Mouse (Mus musculus) midbrain, embryonic 14.5 days (tissue): Measurements from ENCODE around the gene Galnt18. TPM values are rescaled to one million over a fixed set of nuclear protein-coding genes. Genes with fewer than 3 reads are reported as not detected.

ENCODE experiments used
- ATAC-seq: fragments of 200-750 bp; cut with Nextera tagmentation; 2 replicates; pipeline ENCODE4 v1.8.0; 2017; ENCODE audit warnings: moderate number of reproducible peaks, moderate library complexity; ENCODE audit not compliant: low FRiP score, low TSS enrichment
- DNase-seq: peaks from one replicate; pipeline ENCODE4 v3.0.0-alpha.2; 2015
- H3K27ac ChIP-seq: fragments of 300-500 bp; sonication (generic); replicated peaks from 2 replicates; pipeline ENCODE4 v1.5.1; 2014; ENCODE audit warnings: mild to moderate bottlenecking, low read depth, low read length, moderate library complexity
- H3K27me3 ChIP-seq: fragments of 300-500 bp; sonication (generic); 2 replicates; pipeline ENCODE4 v1.6.1; 2014; ENCODE audit warnings: low read length, control low read depth, mixed read lengths; ENCODE audit not compliant: control insufficient read depth, insufficient read depth
- H3K36me3 ChIP-seq: fragments of 300-500 bp; sonication (generic); 2 replicates; pipeline ENCODE4 v1.6.1; 2014; ENCODE audit warnings: low read length, control low read depth; ENCODE audit not compliant: control insufficient read depth, insufficient read depth
- H3K4me1 ChIP-seq: fragments of 300-500 bp; sonication (generic); 2 replicates; pipeline ENCODE4 v1.6.1; 2014; ENCODE audit warnings: mild to moderate bottlenecking, antibody characterized with exemption, low read length, control low read depth; ENCODE audit not compliant: control insufficient read depth, insufficient read depth
- H3K4me2 ChIP-seq: fragments of 300-500 bp; sonication (generic); 2 replicates; pipeline ENCODE4 v1.6.1; 2014; ENCODE audit warnings: mild to moderate bottlenecking, low read length, moderate library complexity
- H3K4me3 ChIP-seq: fragments of 300-500 bp; sonication (generic); replicated peaks from 2 replicates; pipeline ENCODE4 v1.5.1; 2014; ENCODE audit warnings: low read depth, low read length
- H3K9ac ChIP-seq: fragments of 300-500 bp; sonication (generic); replicated peaks from 2 replicates; pipeline ENCODE4 v1.6.1; 2014; ENCODE audit warnings: mild to moderate bottlenecking, low read length, moderate library complexity
- H3K9me3 ChIP-seq: fragments of 300-500 bp; sonication (generic); 2 replicates; pipeline ENCODE4 v1.6.1; 2016; ENCODE audit warnings: low read length, control low read depth, mixed read lengths; ENCODE audit not compliant: control insufficient read depth
- WGBS: fragments of 180-500 bp; shearing (Covaris S2); extraction: QIAGEN DNeasy Blood & Tissue Kit; methylation state at CpG from one replicate; pipeline ENCODE4 v1.1.7; 2014; 5-methylcytosine and 5-hydroxymethylcytosine counted together
- polyA plus RNA-seq: library from polyadenylated mRNA; unstranded; fragments of >200 nt; fragmentation: Nextera tagmentation; extraction: Ambion mirVana; gene quantifications from 2 replicates; pipeline ENCODE4 v1.2.1, GENCODE M21; 2014

The Galnt18 gene
- polyA plus RNA-seq, 1 experiment from 2014 or later: 11.9 TPM

GRCm38 (mm10) chr7:111563316-111564110, 216.3 kb downstream of the Galnt18 start:
- DNase-seq: no peak
- no peaks in the 10 kb centered on the region for H3K27me3 ChIP-seq
- ATAC-seq: no peak
- no peak overlapping the region for H3K4me3 ChIP-seq
- no peak overlapping the region for H3K4me2 ChIP-seq
- 78% methylated on average over 9 of the region's 9 CpGs for WGBS
- no peak overlapping the region for H3K27ac ChIP-seq
- no peak overlapping the region for H3K9ac ChIP-seq
- no peaks in the 10 kb centered on the region for H3K4me1 ChIP-seq
- H3K36me3 ChIP-seq: no peaks in the 10 kb centered on the region
- H3K9me3 ChIP-seq: peaks cover 13% of the 10 kb centered on the region

DNA sequence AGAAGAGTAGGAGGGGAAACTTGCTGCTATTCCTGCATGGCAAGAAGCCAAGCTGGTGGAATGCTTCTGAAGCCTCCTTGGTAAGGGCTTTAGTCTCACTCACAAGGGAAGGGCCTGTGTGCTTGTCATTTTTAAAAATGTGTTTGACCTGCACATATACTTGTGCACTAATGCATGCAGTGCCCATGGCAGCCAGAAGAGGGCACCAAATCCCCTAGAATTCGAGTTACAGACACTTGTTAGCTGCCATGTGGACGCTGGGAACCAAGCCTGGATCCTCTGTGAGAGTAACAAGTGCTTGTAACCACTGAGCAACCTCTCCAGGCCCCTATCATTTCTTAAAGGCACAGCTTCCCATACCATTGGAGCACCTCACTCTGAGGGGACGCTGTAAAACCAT, 219.7 kb downstream of the Galnt18 start:
- Histone ChIP-seq H3K4me3 (no peak overlapping the region), H3K27ac (no peak overlapping the region), H3K4me2 (no peak overlapping the region), H3K36me3 (no peaks in the 10 kb centered on the region), H3K9ac (no peak overlapping the region), H3K4me1 (no peaks in the 10 kb centered on the region; the same call in 1 of the 2 replicates), H3K9me3 (peaks cover 13% of the 10 kb centered on the region), H3K27me3 (no peaks in the 10 kb centered on the region)
- 85% methylated on average over 3 of the region's 3 CpGs for WGBS
- DNase-seq (no peak), ATAC-seq (no peak)

- DNase-seq: no peak
- Histone ChIP-seq H3K27me3 (no peaks in the 10 kb centered on the region), H3K9me3 (peaks cover 7% of the 10 kb centered on the region; the same call in 1 of the 2 replicates), H3K36me3 (no peaks in the 10 kb centered on the region), H3K27ac (no peak overlapping the region), H3K4me3 (no peak overlapping the region), H3K4me2 (no peak overlapping the region), H3K4me1 (no peaks in the 10 kb centered on the region; the same call in 1 of the 2 replicates), H3K9ac (no peak overlapping the region)
- ATAC-seq: no peak
- 75% methylated on average over 3 of the region's 3 CpGs for WGBS
Measured at GRCm38 (mm10) chr7:111559011-111559410, 220.8 kb downstream of the Galnt18 start.

- ATAC-seq (no peak), DNase-seq (no peak)
- no peak overlapping the region for H3K9ac ChIP-seq
- no peaks in the 10 kb centered on the region for H3K9me3 ChIP-seq
- H3K27ac ChIP-seq: no peak overlapping the region
- 94% methylated on average over 1 of the region's 1 CpGs for WGBS
- H3K4me3 ChIP-seq: no peak overlapping the region
- H3K4me2 ChIP-seq: no peak overlapping the region
- H3K4me1 ChIP-seq: peaks cover 19% of the 10 kb centered on the region
- no peaks in the 10 kb centered on the region for H3K36me3 ChIP-seq
- no peaks in the 10 kb centered on the region for H3K27me3 ChIP-seq
Measured at GRCm38 (mm10) chr7:111550987-111551386, 228.8 kb downstream of the Galnt18 start.

- no peaks in the 10 kb centered on the region for H3K27me3 ChIP-seq
- peak overlapping the region; percentile 69 for H3K27ac ChIP-seq
- no peak overlapping the region for H3K4me3 ChIP-seq
- ATAC-seq (no peak; the same call in 1 of the 2 replicates), DNase-seq (peak; percentile 75)
- peaks cover 30% of the 10 kb centered on the region for H3K4me1 ChIP-seq
- no peak overlapping the region; the same call in 1 of the 2 replicates for H3K9ac ChIP-seq
- H3K4me2 ChIP-seq: 0 out of 2 replicates have a peak overlapping the region, but pooled peaks have one; percentile 23
- H3K9me3 ChIP-seq: no peaks in the 10 kb centered on the region
- WGBS: 6% methylated on average over 10 of the region's 10 CpGs
- no peaks in the 10 kb centered on the region for H3K36me3 ChIP-seq
Measured at GRCm38 (mm10) chr7:111547069-111547468, 232.7 kb downstream of the Galnt18 start.

DNA sequence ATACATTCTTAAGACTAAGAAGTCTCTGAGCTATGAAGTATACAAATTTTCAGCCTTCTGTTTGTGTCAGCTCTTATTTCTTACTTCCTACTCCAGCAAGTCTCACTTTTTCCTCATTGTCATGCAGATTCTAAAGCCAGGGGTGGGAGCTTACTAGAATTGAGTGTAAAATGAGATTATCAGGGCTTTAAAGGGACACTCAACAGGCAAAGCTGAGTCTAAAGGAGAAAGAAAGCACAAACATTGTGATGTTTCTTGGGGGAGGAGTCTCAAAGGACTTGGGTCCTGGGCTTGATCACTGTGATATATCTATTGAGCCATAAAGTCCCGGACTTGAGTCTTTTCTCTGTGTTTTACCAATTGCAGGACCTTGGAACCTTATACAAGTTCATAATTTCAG, 234.2 kb downstream of the Galnt18 start:
- Histone ChIP-seq H3K4me3 (no peak overlapping the region), H3K9ac (no peak overlapping the region), H3K36me3 (no peaks in the 10 kb centered on the region), H3K9me3 (no peaks in the 10 kb centered on the region), H3K4me1 (peaks cover 30% of the 10 kb centered on the region), H3K27ac (no peak overlapping the region), H3K27me3 (no peaks in the 10 kb centered on the region), H3K4me2 (no peak overlapping the region)
- DNase-seq (peak; percentile 52), ATAC-seq (no peak; the same call in 1 of the 2 replicates)
- WGBS: 5% methylated on average over 1 of the region's 1 CpGs

DNA sequence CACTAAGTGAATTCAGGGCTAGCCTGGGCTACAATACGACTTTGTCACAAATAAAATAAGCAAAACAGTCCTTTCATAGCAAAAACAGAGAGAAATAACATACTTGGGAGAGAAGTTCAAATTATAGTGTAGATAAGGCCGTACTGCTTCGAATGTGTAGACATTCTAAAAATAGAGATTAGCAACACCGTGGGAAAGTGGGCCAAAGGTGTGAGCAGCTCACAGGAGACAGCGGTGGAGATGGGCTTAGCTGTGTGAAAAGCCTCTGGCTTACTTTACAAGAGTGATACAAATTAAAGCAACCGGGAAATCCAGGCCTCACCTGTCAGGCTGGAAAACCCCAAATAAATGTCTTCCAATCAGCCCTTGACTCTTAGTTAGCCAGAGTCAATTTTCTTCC, 241.8 kb downstream of the Galnt18 start:
- H3K36me3 ChIP-seq: no peaks in the 10 kb centered on the region
- no peak overlapping the region for H3K27ac ChIP-seq
- no peak overlapping the region for H3K4me3 ChIP-seq
- no peaks in the 10 kb centered on the region for H3K4me1 ChIP-seq
- ATAC-seq (no peak), DNase-seq (no peak)
- H3K9me3 ChIP-seq: no peaks in the 10 kb centered on the region
- WGBS: 82% methylated on average over 6 of the region's 6 CpGs
- H3K9ac ChIP-seq: no peak overlapping the region
- no peaks in the 10 kb centered on the region for H3K27me3 ChIP-seq
- H3K4me2 ChIP-seq: no peak overlapping the region

GRCm38 (mm10) chr7:111534826-111535405, 244.9 kb downstream of the Galnt18 start:
- Histone ChIP-seq H3K27me3 (no peaks in the 10 kb centered on the region), H3K9me3 (no peaks in the 10 kb centered on the region), H3K9ac (no peak overlapping the region), H3K27ac (no peak overlapping the region), H3K36me3 (no peaks in the 10 kb centered on the region), H3K4me3 (no peak overlapping the region), H3K4me2 (no peak overlapping the region), H3K4me1 (no peaks in the 10 kb centered on the region)
- DNase-seq: no peak
- ATAC-seq: no peak
- WGBS: 57% methylated on average over 8 of the region's 8 CpGs
